Mouse (Mus musculus): Measurements from ENCODE around the gene Eefsec.

Eefsec gene

DNA sequence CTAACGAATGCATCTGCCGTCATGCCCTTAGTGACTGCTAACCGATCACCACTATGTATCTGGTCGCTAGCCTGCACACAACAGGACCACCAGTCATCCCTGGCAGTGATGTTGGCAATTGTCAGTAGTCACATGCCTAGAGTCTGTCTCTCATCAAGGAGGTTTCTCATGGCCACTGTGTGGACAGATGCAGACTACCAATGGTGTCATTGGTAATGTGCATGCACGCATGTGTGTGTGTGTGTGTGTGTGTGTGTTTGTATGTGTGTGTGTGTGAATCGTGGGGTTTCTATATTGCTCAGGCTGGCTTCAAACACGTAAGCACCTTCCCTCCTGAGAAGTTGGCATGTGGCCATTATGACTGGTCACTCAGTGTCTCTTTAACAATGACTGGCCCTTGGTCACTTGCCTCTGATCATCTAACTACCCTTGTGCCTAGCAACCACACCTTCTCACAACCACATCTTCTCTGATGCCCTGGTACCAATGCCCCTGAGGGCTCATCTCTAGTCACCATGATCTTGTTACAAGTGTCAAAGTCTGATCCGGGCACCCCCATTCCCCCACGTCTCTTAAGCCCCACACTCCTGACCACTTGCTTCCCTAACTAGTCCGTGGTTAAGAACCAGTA lies 238.8 kb downstream of the Eefsec start:
- no peak for DNase-seq (ENCODE audit: low spot score)
